ENCODE assay signal across 11 mouse cellular contexts in the genomic region with DNA sequence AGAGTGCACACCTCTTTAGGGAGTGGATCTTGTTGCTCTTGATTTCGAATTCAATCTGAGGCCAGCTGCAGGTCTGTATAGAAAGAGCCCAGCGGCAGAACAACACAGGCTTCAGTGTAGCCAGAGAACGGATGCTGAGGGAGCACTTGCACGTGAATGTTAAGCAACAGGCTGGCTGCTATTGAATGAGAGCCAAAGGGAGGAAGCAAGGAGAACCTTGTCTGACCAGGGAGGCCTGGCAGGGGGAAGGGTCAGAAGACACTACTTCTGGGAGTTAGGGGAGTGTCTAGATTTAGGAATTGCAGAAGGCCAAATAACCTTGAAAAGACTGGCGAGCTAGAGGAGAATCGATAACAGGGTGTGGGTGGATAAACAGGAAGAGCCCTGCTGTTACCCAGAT.
DNase-seq lines count a peak whose midpoint lies in the region; ATAC-seq lines count a peak whose summit lies in the region.
"Had no signal": no experiment of that assay in that cellular context is flagged by ENCODE, and none has a peak within 500 bp of the region (broad histone marks: within the 10 kb centered on the region; RNA-seq: fewer than 3 reads in every experiment).

No protein-coding gene starts in this region.

- H3K4me3 ChIP-seq in midbrain, embryonic 12.5 days, result no peak overlapping the region
- no peak overlapping the region for H3K4me3 ChIP-seq in midbrain, embryonic 16.5 days (ENCODE audit: low read depth, low read length)
- no peak overlapping the region for H3K4me3 ChIP-seq in forebrain, embryonic 12.5 days (replicated peaks)
- no peak overlapping the region for H3K4me3 ChIP-seq in hindbrain, embryonic 16.5 days (ENCODE audit: low read length)
- H3K4me3 ChIP-seq: heart, embryonic 10.5 days had no signal

- DNase-seq in ovary, postnatal 14 days (ENCODE audit: low spot score), result peak; percentile 6
- no peak for DNase-seq in left cerebral cortex, adult 11 months (ENCODE audit: low spot score)
- DNase-seq in yolk sac, embryonic 10.5 days (ENCODE audit: low spot score), result no peak
- DNase-seq: cerebellum, postnatal 14 days; kidney, adult 9 months had no signal

- 44% methylated on average over 6 of the region's 6 CpGs for WGBS in midbrain, embryonic 12.5 days
- WGBS in midbrain, embryonic 16.5 days, result 31% methylated on average over 6 of the region's 6 CpGs
- 38% methylated on average over 6 of the region's 6 CpGs for WGBS in forebrain, embryonic 12.5 days
- WGBS in hindbrain, embryonic 16.5 days, result 25% methylated on average over 6 of the region's 6 CpGs

- H3K27me3 ChIP-seq in midbrain, embryonic 12.5 days, result no peaks in the 10 kb centered on the region
- H3K27me3 ChIP-seq in midbrain, embryonic 16.5 days (ENCODE audit: control insufficient read depth, insufficient read depth, low read depth, low read length), result no peaks in the 10 kb centered on the region
- no peaks in the 10 kb centered on the region for H3K27me3 ChIP-seq in forebrain, embryonic 12.5 days
- no peaks in the 10 kb centered on the region for H3K27me3 ChIP-seq in hindbrain, embryonic 16.5 days (replicated peaks; ENCODE audit: control insufficient read depth, insufficient read depth, low read length)

- peaks cover 19% of the 10 kb centered on the region for H3K4me1 ChIP-seq in midbrain, embryonic 12.5 days
- H3K4me1 ChIP-seq in midbrain, embryonic 16.5 days (ENCODE audit: control insufficient read depth, insufficient read depth, low read length), result peaks cover 8% of the 10 kb centered on the region; the same call in 1 of the 2 replicates
- peaks cover 34% of the 10 kb centered on the region for H3K4me1 ChIP-seq in forebrain, embryonic 12.5 days
- peaks cover 14% of the 10 kb centered on the region for H3K4me1 ChIP-seq in hindbrain, embryonic 16.5 days (ENCODE audit: control insufficient read depth, insufficient read depth, low read depth, low read length)

- no peak; the same call in 1 of the 2 replicates for ATAC-seq in midbrain, embryonic 12.5 days (ENCODE audit: low FRiP score, low read depth)
- no peak for ATAC-seq in midbrain, embryonic 16.5 days
- ATAC-seq in forebrain, embryonic 12.5 days (ENCODE audit: low FRiP score), result no peak
- ATAC-seq in hindbrain, embryonic 16.5 days, result peak; percentile 53; the same call in 1 of the 2 replicates

- no peak overlapping the region for H3K4me2 ChIP-seq in midbrain, embryonic 12.5 days (replicated peaks)
- no peak overlapping the region for H3K4me2 ChIP-seq in midbrain, embryonic 16.5 days (ENCODE audit: low read length)
- H3K4me2 ChIP-seq in forebrain, embryonic 12.5 days, result no peak overlapping the region
- H3K4me2 ChIP-seq in hindbrain, embryonic 16.5 days (ENCODE audit: low read length), result no peak overlapping the region; the same call in 1 of the 2 replicates

- no peaks in the 10 kb centered on the region for H3K9me3 ChIP-seq in midbrain, embryonic 12.5 days
- no peaks in the 10 kb centered on the region for H3K9me3 ChIP-seq in midbrain, embryonic 16.5 days (replicated peaks; ENCODE audit: control insufficient read depth, low read length, poor library complexity, severe bottlenecking)
- H3K9me3 ChIP-seq in forebrain, embryonic 12.5 days, result no peaks in the 10 kb centered on the region
- H3K9me3 ChIP-seq in hindbrain, embryonic 16.5 days (ENCODE audit: control insufficient read depth, low read length), result no peaks in the 10 kb centered on the region
- H3K9me3 ChIP-seq: heart, embryonic 10.5 days had no signal

- H3K27ac ChIP-seq in midbrain, embryonic 12.5 days (replicated peaks), result no peak overlapping the region
- H3K27ac ChIP-seq in midbrain, embryonic 16.5 days (ENCODE audit: low read length), result no peak overlapping the region
- peak overlapping the region; percentile 32 for H3K27ac ChIP-seq in forebrain, embryonic 12.5 days
- no peak overlapping the region for H3K27ac ChIP-seq in hindbrain, embryonic 16.5 days (ENCODE audit: low read depth, low read length)
- H3K27ac ChIP-seq: heart, embryonic 10.5 days; liver, embryonic 14.5 days had no signal

- H3K9ac ChIP-seq in midbrain, embryonic 12.5 days (replicated peaks), result peak overlapping the region; percentile 7; the same call in 1 of the 2 replicates
- H3K9ac ChIP-seq in midbrain, embryonic 16.5 days (ENCODE audit: low read depth, low read length), result no peak overlapping the region
- H3K9ac ChIP-seq in forebrain, embryonic 12.5 days, result no peak overlapping the region
- no peak overlapping the region for H3K9ac ChIP-seq in hindbrain, embryonic 16.5 days (ENCODE audit: low read depth, low read length)
- H3K9ac ChIP-seq: liver, embryonic 14.5 days had no signal

- no peaks in the 10 kb centered on the region for H3K36me3 ChIP-seq in midbrain, embryonic 12.5 days
- H3K36me3 ChIP-seq in midbrain, embryonic 16.5 days (ENCODE audit: control insufficient read depth, insufficient read depth, low read length), result no peaks in the 10 kb centered on the region
- H3K36me3 ChIP-seq in forebrain, embryonic 12.5 days (replicated peaks), result no peaks in the 10 kb centered on the region
- no peaks in the 10 kb centered on the region for H3K36me3 ChIP-seq in hindbrain, embryonic 16.5 days (ENCODE audit: control insufficient read depth, insufficient read depth, low read length)
- H3K36me3 ChIP-seq: heart, embryonic 10.5 days had no signal
